Mouse (Mus musculus) liver, embryonic 13.5 days (tissue): ENCODE measurements around the gene Rsad2. TPM values are rescaled to one million over a fixed set of nuclear protein-coding genes. Genes with fewer than 3 reads are reported as not detected.
"Not testable (repeated sequence)": the region's sequence is repeated elsewhere in the genome, so short reads cannot be mapped to it uniquely, and the experiment has no call there.

Experiments used
- ATAC-seq: fragments of 200-750 bp; cut with Nextera tagmentation; 2 replicates; pipeline ENCODE4 v1.8.0; 2017; ENCODE audit warnings: low read depth, mild to moderate bottlenecking, moderate number of reproducible peaks, moderate library complexity
- DNase-seq: peaks from one replicate; pipeline ENCODE4 v3.0.0; 2022
- H3K27ac ChIP-seq: fragments of 300-500 bp; sonication (generic); 2 replicates; pipeline ENCODE4 v1.5.1; 2015; ENCODE audit warnings: moderate library complexity, mild to moderate bottlenecking, inconsistent platforms
- H3K27me3 ChIP-seq: fragments of 300-500 bp; sonication (generic); 2 replicates; pipeline ENCODE4 v1.6.1; 2015; ENCODE audit warnings: mild to moderate bottlenecking, inconsistent platforms
- H3K36me3 ChIP-seq: fragments of 300-500 bp; sonication (generic); 2 replicates; pipeline ENCODE4 v1.6.1; 2015; ENCODE audit warnings: mild to moderate bottlenecking, inconsistent platforms
- H3K4me1 ChIP-seq: fragments of 300-500 bp; sonication (generic); replicated peaks from 2 replicates; pipeline ENCODE4 v1.6.1; 2015; ENCODE audit warnings: inconsistent platforms
- H3K4me2 ChIP-seq: fragments of 300-500 bp; sonication (generic); 2 replicates; pipeline ENCODE4 v1.6.1; 2015; ENCODE audit warnings: inconsistent platforms, mild to moderate bottlenecking, moderate library complexity
- H3K4me3 ChIP-seq: fragments of 300-500 bp; sonication (generic); replicated peaks from 2 replicates; pipeline ENCODE4 v1.5.1; 2015; ENCODE audit warnings: mild to moderate bottlenecking, inconsistent platforms
- H3K9ac ChIP-seq: fragments of 300-500 bp; sonication (generic); 2 replicates; pipeline ENCODE4 v1.6.1; 2015; ENCODE audit warnings: mild to moderate bottlenecking, inconsistent platforms
- H3K9me3 ChIP-seq: fragments of 300-500 bp; sonication (generic); replicated peaks from 2 replicates; pipeline ENCODE4 v1.6.1; 2016; ENCODE audit warnings: inconsistent platforms
- whole genome bisulfite sequencing: fragments of 180-500 bp; shearing (Covaris S2); methylation state at CpG from one replicate; pipeline ENCODE4 v1.1.7; 2015; ENCODE audit not compliant: insufficient replicate concordance; 5-methylcytosine and 5-hydroxymethylcytosine counted together
- polyA plus RNA-seq: library from polyadenylated mRNA; unstranded; fragments of >200 nt; fragmentation: Nextera tagmentation; extraction: Ambion mirVana; gene quantifications from 2 replicates; pipeline ENCODE4 v1.2.1, GENCODE M21; 2015

The Rsad2 gene
- 1.3 and 2.0 TPM in 2 replicates for polyA plus RNA-seq

DNA sequence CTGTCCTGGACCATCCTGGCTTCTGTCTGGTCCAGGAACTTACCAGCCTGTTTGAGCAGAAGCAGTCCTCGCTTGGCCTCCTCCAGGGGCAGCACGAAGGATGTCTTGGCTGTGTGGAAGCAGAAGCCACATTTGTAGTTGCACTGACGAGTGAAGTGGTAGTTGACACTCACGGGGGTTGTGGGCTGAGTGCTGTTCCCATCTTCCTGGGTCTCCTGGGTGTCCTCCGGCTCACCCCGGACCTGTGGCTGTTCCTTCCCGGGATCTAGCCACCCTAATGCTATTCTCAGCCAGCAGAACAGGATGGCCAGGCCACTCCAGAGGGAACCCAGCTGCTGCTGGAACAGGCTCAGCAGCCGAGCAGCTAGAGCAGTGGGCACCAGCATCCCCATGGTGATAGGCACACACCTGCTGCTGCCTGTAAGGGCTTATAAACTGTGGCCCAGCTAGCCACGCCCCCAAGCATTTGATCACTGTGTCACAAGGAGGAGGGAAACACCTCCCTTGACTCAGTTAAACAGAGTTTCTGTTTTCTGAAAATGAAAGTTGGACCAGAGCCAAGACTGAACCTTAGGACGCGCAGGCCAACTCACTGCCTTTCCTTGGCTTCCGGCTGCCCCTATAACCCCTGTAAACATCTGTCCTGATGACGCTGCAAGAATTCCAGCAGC is at the start of gene Rsad2:
Gene Rsad2, minus strand, starts transcription at position 425 of the 671 bp plus-strand sequence.
- H3K9me3 ChIP-seq = no peaks in the 10 kb centered on the region
- DNase-seq (no peak), ATAC-seq (peak; percentile 77)
- peak within 1 kb of the TSS; percentile 38 for H3K4me2 ChIP-seq
- no peaks in the 10 kb centered on the region for H3K36me3 ChIP-seq
- H3K27ac ChIP-seq = peak within 1 kb of the TSS; percentile 1; the same call in 1 of the 2 replicates
- peaks cover 30% of the 10 kb centered on the region for H3K4me1 ChIP-seq
- H3K27me3 ChIP-seq = no peaks in the 10 kb centered on the region
- H3K9ac ChIP-seq = no peak within 1 kb of the TSS
- 50% methylated on average over 13 of the region's 13 CpGs for WGBS
- H3K4me3 ChIP-seq = no peak within 1 kb of the TSS

- ATAC-seq = no peak
- 0 out of 2 replicates have a peak, but pooled peaks cover 2% of the 10 kb centered on the region for H3K4me1 ChIP-seq
- H3K36me3 ChIP-seq = no peaks in the 10 kb centered on the region
- H3K27ac ChIP-seq = no peak overlapping the region
- H3K4me2 ChIP-seq = no peak overlapping the region
- 0 out of 2 replicates have a peak, but pooled peaks cover 3% of the 10 kb centered on the region for H3K27me3 ChIP-seq
- no peak overlapping the region for H3K4me3 ChIP-seq
- H3K9ac ChIP-seq = no peak overlapping the region
- H3K9me3 ChIP-seq = no peaks in the 10 kb centered on the region
- DNase-seq = no peak
- 63% methylated on average over 3 of the region's 3 CpGs for WGBS
Measured at GRCm38 (mm10) chr12:26501042-26501441, 44.8 kb upstream of the Rsad2 start.

DNA sequence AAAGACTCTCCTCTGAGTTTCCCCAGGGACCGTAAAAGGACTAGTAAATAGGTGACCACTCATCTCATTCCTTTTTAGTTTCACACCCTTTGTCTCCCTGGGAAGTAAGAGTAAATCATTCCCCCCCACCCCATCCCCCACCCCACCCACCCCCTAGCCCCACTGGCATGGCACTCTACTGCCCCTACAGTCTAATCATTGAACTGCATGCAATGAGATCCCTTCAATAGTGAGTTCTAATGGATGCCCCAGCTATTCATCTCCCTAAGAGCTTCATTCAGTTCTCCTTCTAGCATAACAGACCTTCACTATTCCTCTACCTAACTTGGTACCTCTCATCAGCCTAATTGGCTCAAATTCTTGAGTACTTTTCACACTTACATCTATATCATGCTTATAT is 33.7 kb upstream of the Rsad2 start:
- ATAC-seq = no peak
- H3K36me3 ChIP-seq = no peaks in the 10 kb centered on the region
- no peak overlapping the region for H3K27ac ChIP-seq
- H3K27me3 ChIP-seq = no peaks in the 10 kb centered on the region
- peaks cover 32% of the 10 kb centered on the region for H3K4me1 ChIP-seq
- 88% methylated on average over 1 of the region's 1 CpGs for WGBS
- no peaks in the 10 kb centered on the region for H3K9me3 ChIP-seq
- no peak for DNase-seq
- no peak overlapping the region for H3K4me3 ChIP-seq
- H3K4me2 ChIP-seq = no peak overlapping the region
- H3K9ac ChIP-seq = no peak overlapping the region

- peaks cover 42% of the 10 kb centered on the region for H3K4me1 ChIP-seq
- no peak overlapping the region for H3K4me2 ChIP-seq
- no peak for DNase-seq
- 74% methylated on average over 5 of the region's 5 CpGs for WGBS
- H3K36me3 ChIP-seq = no peaks in the 10 kb centered on the region
- H3K9ac ChIP-seq = no peak overlapping the region
- no peak overlapping the region for H3K27ac ChIP-seq
- no peak for ATAC-seq
- no peak overlapping the region for H3K4me3 ChIP-seq
- no peaks in the 10 kb centered on the region for H3K27me3 ChIP-seq
- H3K9me3 ChIP-seq = no peaks in the 10 kb centered on the region
Measured at GRCm38 (mm10) chr12:26488617-26489274, 32.5 kb upstream of the Rsad2 start.

- H3K36me3 ChIP-seq = no peaks in the 10 kb centered on the region
- H3K4me3 ChIP-seq = no peak overlapping the region
- peak overlapping the region; percentile 15; the same call in 1 of the 2 replicates for H3K4me2 ChIP-seq
- H3K9ac ChIP-seq = no peak overlapping the region
- H3K27ac ChIP-seq = no peak overlapping the region
- 50% methylated on average over 14 of the region's 14 CpGs for WGBS
- peaks cover 46% of the 10 kb centered on the region for H3K4me1 ChIP-seq
- no peaks in the 10 kb centered on the region for H3K27me3 ChIP-seq
- no peak for ATAC-seq
- H3K9me3 ChIP-seq = no peaks in the 10 kb centered on the region
- no peak for DNase-seq
Measured at GRCm38 (mm10) chr12:26487874-26488616, 31.8 kb upstream of the Rsad2 start.

- Histone ChIP-seq H3K4me1 (peaks cover 46% of the 10 kb centered on the region), H3K9ac (peak overlapping the region; percentile 63), H3K4me2 (peak overlapping the region; percentile 61), H3K4me3 (peak overlapping the region; percentile 25), H3K27ac (peak overlapping the region; percentile 73)
- H3K9me3 ChIP-seq, H3K27me3 ChIP-seq, H3K36me3 ChIP-seq, DNase-seq: not testable (repeated sequence)
- ATAC-seq = peak; percentile 79
- 48% methylated on average over 12 of the region's 12 CpGs for WGBS
Measured at GRCm38 (mm10) chr12:26485738-26486580, 29.7 kb upstream of the Rsad2 start.

DNA sequence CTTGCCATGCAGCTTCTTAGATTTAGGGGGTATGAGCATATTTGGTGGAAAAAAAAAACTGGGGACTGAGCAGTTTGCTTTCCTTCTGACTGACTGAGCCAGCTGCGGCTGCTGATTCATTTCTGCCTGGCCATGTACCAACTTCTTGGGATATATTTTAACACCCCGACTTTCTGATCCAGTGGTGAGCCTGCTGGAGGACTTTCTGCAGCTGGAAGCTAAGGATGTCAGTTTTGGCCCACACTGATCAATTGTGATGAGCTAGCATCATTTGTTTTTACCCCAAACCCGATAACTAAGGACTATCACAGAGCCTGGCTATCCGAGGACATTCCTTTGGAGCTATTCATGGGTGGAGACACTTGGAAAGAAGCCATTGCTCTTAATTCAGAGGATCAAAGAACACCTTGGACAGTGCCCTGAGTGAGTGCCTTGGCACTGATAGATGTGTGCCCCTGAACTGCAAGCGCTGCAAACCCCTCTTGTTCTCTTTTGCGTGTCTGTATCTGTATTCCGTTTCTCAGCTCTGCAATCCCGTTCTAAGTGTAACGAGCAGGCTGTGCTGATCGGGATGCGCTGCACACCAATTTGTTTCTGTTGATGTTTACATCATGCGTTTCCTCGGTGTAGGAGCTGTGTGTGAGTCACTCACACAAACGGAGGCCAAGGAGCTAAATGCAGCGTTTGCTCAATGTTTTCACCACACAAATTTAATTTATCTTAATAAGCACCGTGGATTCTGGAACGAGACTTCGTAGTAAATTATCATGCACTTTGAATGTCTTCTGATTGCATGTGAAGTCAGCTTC is 22.1 kb upstream of the Rsad2 start:
- Histone ChIP-seq H3K4me2 (no peak overlapping the region), H3K27ac (no peak overlapping the region), H3K36me3 (peaks cover 20% of the 10 kb centered on the region), H3K4me1 (peaks cover 32% of the 10 kb centered on the region), H3K9me3 (no peaks in the 10 kb centered on the region), H3K27me3 (no peaks in the 10 kb centered on the region), H3K9ac (no peak overlapping the region), H3K4me3 (no peak overlapping the region)
- ATAC-seq (no peak), DNase-seq (no peak)
- WGBS = 83% methylated on average over 18 of the region's 18 CpGs

DNA sequence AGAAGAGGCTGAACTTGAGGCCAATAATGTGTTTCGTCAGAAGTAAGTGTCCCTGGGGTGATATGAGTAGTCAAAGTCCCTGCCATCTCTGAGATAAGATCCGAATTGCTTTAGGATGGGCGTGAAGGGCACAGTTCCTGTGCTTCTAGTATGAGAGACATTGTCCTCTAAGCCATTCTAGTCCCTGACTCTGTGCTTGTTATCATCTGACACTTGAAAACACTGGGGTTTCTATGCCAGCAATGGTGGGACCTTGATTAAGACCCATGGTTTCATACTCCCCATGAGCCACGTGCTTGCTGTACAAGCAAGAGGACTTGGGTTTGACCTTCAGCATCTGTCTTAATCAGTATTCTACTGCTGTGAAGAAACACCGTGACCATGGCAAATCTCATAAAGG is 20.9 kb upstream of the Rsad2 start:
- Histone ChIP-seq H3K4me1 (peaks cover 43% of the 10 kb centered on the region), H3K9ac (no peak overlapping the region), H3K27me3 (no peaks in the 10 kb centered on the region), H3K4me2 (no peak overlapping the region), H3K27ac (peak overlapping the region; percentile 47), H3K36me3 (peaks cover 20% of the 10 kb centered on the region), H3K9me3 (no peaks in the 10 kb centered on the region), H3K4me3 (no peak overlapping the region)
- DNase-seq = peak; percentile 26
- ATAC-seq = no peak
- 48% methylated on average over 5 of the region's 5 CpGs for WGBS

GRCm38 (mm10) chr12:26473746-26474145 is 17.5 kb upstream of the Rsad2 start:
- Histone ChIP-seq H3K9ac (peak overlapping the region; percentile 46), H3K4me1 (peaks cover 74% of the 10 kb centered on the region), H3K27ac (peak overlapping the region; percentile 94), H3K36me3 (peaks cover 20% of the 10 kb centered on the region), H3K4me3 (peak overlapping the region; percentile 15; the same call in 1 of the 2 replicates), H3K4me2 (peak overlapping the region; percentile 99), H3K27me3 (no peaks in the 10 kb centered on the region), H3K9me3 (no peaks in the 10 kb centered on the region)
- 64% methylated on average over 6 of the region's 6 CpGs for WGBS
- ATAC-seq = no peak
- no peak for DNase-seq

DNA sequence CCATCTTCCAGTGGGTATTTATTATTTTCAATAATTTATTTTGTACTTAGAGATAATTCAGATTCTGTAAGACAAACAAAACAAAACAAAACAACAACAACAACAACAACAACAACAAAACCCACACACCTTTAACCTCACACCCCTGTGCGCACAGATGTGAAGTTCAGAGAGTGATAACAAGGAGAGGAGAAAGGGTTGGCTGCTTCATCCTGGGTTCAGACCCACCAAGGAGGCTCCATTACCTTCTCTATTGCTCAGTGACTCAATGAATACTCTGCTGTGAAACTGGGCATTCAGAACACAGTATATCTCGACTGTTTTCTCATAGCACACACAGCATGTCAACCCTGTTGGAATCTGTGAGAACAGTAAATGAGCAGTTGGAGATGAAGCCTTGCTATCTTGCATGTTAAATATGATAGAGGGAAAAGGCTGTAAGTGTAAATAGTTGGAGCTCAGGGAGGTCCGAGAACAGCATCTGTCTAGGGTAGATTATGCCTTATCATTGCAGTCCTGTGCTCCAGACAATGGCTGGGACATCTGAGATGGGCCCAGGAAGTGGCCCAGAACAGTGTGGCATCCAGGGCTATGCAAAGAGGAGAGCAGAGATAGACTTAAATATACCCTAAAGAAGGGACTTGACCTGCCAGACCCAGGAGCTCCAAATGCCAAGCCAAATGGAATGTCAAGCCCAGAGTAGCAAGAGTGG is 16.7 kb upstream of the Rsad2 start:
- WGBS = 22% methylated on average over 3 of the region's 3 CpGs
- peak; percentile 73 for DNase-seq
- Histone ChIP-seq H3K4me3 (peak overlapping the region; percentile 15), H3K27ac (peak overlapping the region; percentile 94), H3K9ac (peak overlapping the region; percentile 46), H3K4me1 (peaks cover 77% of the 10 kb centered on the region), H3K27me3 (no peaks in the 10 kb centered on the region), H3K9me3 (no peaks in the 10 kb centered on the region), H3K36me3 (peaks cover 12% of the 10 kb centered on the region), H3K4me2 (peak overlapping the region; percentile 99)
- ATAC-seq = peak; percentile 94
